Comparison of ENCODE assay signal across 33 mouse cellular contexts in the genomic region with DNA sequence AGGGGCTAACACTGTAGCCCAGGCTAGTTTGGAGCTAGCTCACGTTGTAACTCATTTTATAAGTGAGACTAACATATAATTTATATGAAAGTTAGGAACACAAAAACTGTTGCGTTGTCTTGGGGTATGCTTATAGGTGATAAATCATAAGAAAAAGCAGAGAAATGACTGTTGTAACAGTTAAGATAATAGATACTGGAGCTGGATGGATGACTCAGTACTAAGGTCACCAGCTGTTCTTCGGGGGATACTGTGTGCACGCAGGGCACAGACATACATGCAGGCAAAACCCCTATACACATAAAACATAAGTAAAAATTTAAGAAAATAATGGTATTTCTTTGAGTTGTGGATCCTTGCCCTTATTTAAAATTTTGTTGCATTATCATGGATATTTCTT.
"Had no signal": no experiment of that assay in that cellular context is flagged by ENCODE, and none has a peak within 500 bp of the region (broad histone marks: within the 10 kb centered on the region; RNA-seq: fewer than 3 reads in every experiment).

No protein-coding gene starts in this region.

- H3K9ac ChIP-seq: heart, embryonic 12.5 days; heart, embryonic 13.5 days; heart, embryonic 15.5 days; hindbrain, embryonic 12.5 days; hindbrain, embryonic 13.5 days; hindbrain, embryonic 14.5 days; hindbrain, embryonic 15.5 days; intestine, embryonic 15.5 days; kidney, embryonic 15.5 days had no signal

- DNase-seq: heart, postnatal 10 days; heart, postnatal 14 days; heart, postnatal 36 days; heart, postnatal 4 days; kidney, adult 11 months; kidney, adult 18-20 months; kidney, adult 2 months; kidney, adult 8-10 months; kidney, adult 9 months; kidney, postnatal 10 days; kidney, postnatal 14 days; kidney, postnatal 25 days; kidney, postnatal 36 days; kidney, postnatal 4 days; layer of hippocampus, adult 9-11 months had no signal

- H3K36me3 ChIP-seq: heart, embryonic 12.5 days; heart, embryonic 13.5 days; heart, embryonic 15.5 days; hindbrain, embryonic 10.5 days; hindbrain, embryonic 12.5 days; hindbrain, embryonic 13.5 days; hindbrain, embryonic 15.5 days; intestine, embryonic 15.5 days; kidney, embryonic 15.5 days had no signal

- H3K4me3 ChIP-seq: heart, embryonic 12.5 days; heart, embryonic 13.5 days; heart, embryonic 15.5 days; hindbrain, embryonic 10.5 days; hindbrain, embryonic 12.5 days; hindbrain, embryonic 13.5 days; hindbrain, embryonic 15.5 days; intestine, embryonic 15.5 days; kidney, embryonic 15.5 days; layer of hippocampus, adult 2 months; left cerebral cortex, adult 2 months had no signal

- H3K9me3 ChIP-seq: heart, embryonic 12.5 days; heart, embryonic 13.5 days; heart, embryonic 15.5 days; hindbrain, embryonic 10.5 days; hindbrain, embryonic 12.5 days; hindbrain, embryonic 13.5 days; hindbrain, embryonic 15.5 days; intestine, embryonic 15.5 days; kidney, embryonic 15.5 days had no signal

- H3K27ac ChIP-seq: heart, embryonic 13.5 days; heart, embryonic 15.5 days; hindbrain, embryonic 10.5 days; hindbrain, embryonic 12.5 days; hindbrain, embryonic 13.5 days; hindbrain, embryonic 14.5 days; hindbrain, embryonic 15.5 days; hindbrain, postnatal 0 days; intestine, embryonic 15.5 days; kidney, embryonic 15.5 days; kidney, postnatal 0 days; layer of hippocampus, adult 2 months; left cerebral cortex, adult 2 months had no signal

- H3K4me1 ChIP-seq: heart, embryonic 12.5 days; heart, embryonic 13.5 days; heart, embryonic 15.5 days; hindbrain, embryonic 10.5 days; hindbrain, embryonic 12.5 days; hindbrain, embryonic 13.5 days; hindbrain, embryonic 15.5 days; intestine, embryonic 15.5 days had no signal

- H3K27me3 ChIP-seq: hindbrain, embryonic 12.5 days; hindbrain, embryonic 15.5 days; intestine, embryonic 15.5 days; kidney, embryonic 15.5 days had no signal

- ATAC-seq: hindbrain, embryonic 16.5 days; hindbrain, postnatal 0 days; inflammation-experienced regulatory T-cells, adult 6 months; intestine, embryonic 15.5 days; intestine, embryonic 16.5 days; intestine, postnatal 0 days had no signal
